Mouse (Mus musculus) embryo, embryonic 10 days (tissue): ENCODE results near the gene Fuca1.

Experiments used
- DNase-seq: peaks from one replicate; pipeline ENCODE4 v3.0.0-alpha.2; 2015; ENCODE audit warnings: low spot score

Fuca1 gene

DNA sequence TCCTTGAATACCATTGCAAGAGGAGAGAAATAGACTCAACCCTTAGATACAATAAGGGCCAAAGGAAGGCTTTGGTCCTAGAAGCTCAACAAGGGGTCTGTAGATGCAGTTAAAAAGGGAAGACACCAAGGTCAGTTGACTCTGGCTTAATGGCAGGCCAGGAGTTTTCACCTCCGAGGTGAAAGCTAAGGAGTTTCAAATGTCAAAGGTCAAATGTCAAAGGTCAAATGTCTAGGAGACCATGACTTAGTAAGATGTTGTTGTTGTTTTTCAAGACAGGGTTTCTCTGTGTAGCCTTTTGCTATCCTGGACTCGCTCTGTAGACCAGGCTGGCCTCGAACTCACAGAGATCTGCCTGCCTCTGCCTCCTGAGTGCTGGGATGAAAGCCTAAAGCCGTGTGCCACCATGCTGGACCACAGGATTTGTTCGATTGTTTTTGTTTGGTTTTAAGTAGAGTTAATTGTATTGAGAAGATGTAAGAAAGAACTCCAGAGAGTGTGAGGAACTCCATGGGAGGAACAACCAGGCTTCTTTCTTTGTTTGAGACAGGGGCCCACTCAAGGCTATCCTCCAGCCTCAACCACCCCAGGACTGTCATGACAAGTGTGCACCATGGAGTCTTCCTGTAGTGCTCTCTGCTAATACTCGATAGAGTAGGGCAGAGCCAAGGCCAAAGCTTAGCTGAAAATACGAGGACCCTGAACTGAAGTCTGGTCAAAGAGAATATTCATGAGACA, 31.2 kb upstream of the Fuca1 start:
- DNase-seq, result no peak

DNA sequence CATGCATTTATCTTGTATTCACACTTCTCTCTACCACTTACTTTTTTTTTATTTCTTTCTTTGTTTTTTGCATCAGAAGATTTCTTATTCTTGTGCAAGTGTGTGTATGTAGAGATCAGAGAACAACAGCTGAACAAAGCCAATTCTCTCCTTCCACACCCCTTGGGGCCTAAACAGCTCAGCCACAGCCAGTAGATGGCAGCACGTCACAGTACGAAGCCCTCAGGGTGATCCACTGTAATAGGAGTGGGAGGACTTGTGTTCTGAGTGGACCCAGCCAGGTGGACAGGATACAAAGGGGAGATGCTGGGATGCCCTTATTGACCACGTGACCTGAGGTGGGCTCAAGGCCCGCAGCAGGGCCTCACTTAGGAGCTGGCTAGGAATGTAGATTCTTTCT, 30.7 kb upstream of the Fuca1 start:
- peak; percentile 87 for DNase-seq

DNA sequence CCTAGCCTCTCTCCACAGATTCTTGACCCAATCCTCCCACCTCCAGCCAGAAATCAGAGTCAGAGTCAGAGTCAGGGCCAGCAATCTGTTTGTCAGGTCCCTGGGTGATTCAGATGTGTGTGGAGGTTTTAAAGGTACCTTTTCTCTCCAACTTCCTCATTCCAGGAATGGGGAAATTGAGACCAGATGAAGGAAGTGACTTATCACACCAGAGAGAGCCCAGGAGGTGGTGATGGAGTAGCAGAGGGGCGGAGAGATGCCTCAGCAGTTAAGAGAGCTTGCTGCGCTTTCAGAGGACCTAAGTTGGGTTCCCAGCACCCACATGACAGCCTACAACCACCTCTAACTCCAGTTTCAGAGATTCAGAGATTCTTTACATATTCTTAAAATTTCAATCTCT, 29.0 kb upstream of the Fuca1 start:
- no peak for DNase-seq

- DNase-seq, result no peak
These were observed 27.7 kb upstream of the Fuca1 start for GRCm38 (mm10) chr4:135892884-135893283.

DNA sequence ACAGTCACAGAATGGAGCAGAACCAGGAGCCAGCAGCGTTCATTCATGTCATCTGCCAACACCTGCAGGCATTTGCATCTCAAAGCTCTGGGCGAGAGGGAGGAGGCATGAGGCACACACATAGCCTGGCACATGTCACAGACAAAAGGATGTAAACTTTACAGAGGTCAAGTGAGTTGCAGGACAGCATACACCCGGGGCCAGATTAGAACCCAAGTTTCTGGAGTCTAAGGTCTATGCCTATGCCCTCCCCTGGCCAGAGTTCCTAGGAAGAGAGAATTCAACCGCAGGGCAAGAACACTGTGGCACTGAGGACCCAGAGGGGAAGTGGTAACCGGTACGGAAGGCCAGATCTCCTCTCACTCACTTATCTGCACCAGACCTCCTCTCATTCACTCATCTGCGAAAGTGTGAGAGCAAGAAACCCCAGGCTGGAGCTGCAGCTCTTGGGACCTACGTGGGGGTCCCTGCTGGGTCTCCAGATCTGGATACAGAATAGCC, 25.4 kb upstream of the Fuca1 start, which contains the start of gene Cnr2:
Gene Cnr2, plus strand, starts transcription at position 324 of the 501 bp plus-strand sequence.
- no peak for DNase-seq

DNA sequence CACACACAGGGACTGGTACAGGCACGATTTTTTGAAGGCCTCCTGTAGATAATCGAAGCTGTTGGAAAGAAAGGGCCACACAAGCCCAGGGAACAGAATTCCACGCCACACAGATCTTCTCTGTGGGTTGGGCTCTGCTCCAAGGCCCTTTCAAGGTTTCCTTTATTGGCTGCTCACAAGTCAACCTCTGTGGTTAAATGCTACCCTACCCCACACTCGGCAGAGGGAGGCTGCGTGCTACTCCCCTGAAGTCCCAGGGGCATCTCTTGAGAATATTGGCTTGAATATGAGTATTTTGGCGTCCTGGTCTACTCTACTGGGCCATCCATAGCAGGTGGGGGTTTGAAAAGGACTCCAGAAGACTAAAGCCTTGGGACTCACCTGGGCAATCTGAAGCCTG, 24.4 kb upstream of the Fuca1 start:
- no peak for DNase-seq

GRCm38 (mm10) chr4:135898380-135899049, 22.0 kb upstream of the Fuca1 start:
- peak; percentile 36 for DNase-seq

- DNase-seq, result no peak
These were observed 21.5 kb upstream of the Fuca1 start for GRCm38 (mm10) chr4:135899050-135899448.

- DNase-seq, result no peak
These were observed 20.5 kb upstream of the Fuca1 start for GRCm38 (mm10) chr4:135900008-135900407.

GRCm38 (mm10) chr4:135902606-135903242, 17.8 kb upstream of the Fuca1 start:
- no peak for DNase-seq

DNA sequence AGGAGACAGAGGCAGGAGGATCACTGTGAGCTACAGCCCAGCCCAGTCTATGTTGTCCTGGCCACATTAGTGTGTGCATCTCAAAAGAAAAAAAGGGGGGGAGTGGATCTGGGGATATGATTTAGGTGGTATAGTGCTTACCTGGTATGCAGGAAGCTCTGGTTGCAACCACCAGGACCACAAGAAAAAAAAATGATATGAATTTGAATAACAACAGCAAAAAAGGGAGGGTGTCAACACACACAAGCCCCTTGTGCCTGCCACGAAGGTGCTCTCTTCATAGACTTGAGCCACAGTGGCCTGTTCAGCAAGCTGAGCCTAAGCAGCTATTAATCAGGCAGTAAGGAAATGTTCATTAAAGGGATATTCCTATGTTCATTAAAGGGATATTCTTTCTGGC, 15.7 kb upstream of the Fuca1 start:
- DNase-seq, result no peak

- no peak for DNase-seq
These were observed 13.9 kb upstream of the Fuca1 start for GRCm38 (mm10) chr4:135906633-135907032.

GRCm38 (mm10) chr4:135909326-135910066, 11.0 kb upstream of the Fuca1 start:
- no peak for DNase-seq

DNA sequence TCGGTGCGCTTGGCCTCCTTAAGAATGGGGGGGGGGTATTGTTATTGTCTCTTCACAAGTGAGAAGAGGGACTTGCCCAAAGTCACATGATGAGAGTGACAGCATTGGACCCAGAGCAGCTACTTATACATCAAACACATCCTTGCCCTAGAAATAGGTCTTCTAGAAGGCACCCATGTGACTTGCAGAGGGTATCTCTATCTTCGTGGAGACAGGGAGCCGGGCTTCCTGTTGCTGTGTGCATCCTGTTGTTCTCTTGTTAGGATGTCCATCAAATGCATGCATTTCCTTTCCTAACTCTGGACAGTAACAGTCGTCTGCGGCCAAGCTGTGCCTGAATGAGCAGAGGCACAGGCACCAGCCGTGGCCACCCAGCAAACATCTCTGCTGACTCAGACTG, 9.0 kb upstream of the Fuca1 start:
- no peak for DNase-seq

GRCm38 (mm10) chr4:135912164-135912563, 8.4 kb upstream of the Fuca1 start:
- DNase-seq, result no peak

- DNase-seq, result peak; percentile 30
These were observed 7.7 kb upstream of the Fuca1 start for GRCm38 (mm10) chr4:135912835-135913234.

DNA sequence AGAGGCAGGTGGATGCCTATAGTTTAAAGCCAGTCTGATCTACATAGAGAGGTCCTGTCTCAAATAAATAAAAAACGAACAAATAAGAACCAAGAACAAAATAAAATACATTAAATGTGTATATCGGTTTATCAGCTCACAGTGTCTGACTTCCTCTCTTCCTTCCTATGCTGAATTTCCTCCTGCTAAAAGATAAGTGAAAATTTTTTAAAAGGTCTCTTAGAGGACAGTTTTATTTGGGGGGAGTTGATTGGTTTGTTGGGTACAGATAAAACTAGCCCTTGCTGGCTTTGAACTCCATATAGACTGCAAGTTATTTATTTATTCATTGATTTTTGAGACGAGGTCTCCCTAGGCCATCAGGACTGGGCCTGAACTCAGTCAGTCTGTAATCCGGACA, 7.1 kb upstream of the Fuca1 start:
- no peak for DNase-seq

GRCm38 (mm10) chr4:135918635-135919279, 1.8 kb upstream of the Fuca1 start:
- DNase-seq, result no peak

DNA sequence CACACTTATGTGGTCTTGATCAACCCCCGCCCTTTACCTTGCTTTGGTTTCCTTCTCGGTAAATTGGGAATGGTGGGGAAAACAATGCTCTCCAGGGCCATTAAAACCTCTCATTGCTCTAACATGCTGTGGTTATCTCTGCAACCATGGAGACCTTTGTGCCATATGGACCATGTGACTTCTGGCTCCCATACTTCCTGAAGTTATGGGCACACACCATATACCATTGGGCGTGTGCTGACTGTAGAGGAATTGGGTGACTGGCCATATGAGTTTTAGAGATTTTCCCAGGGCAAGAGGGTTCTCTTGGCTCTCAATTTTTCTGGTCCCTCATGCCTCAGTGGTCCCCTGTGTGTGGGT, 1.3 kb upstream of the Fuca1 start:
- no peak for DNase-seq

DNA sequence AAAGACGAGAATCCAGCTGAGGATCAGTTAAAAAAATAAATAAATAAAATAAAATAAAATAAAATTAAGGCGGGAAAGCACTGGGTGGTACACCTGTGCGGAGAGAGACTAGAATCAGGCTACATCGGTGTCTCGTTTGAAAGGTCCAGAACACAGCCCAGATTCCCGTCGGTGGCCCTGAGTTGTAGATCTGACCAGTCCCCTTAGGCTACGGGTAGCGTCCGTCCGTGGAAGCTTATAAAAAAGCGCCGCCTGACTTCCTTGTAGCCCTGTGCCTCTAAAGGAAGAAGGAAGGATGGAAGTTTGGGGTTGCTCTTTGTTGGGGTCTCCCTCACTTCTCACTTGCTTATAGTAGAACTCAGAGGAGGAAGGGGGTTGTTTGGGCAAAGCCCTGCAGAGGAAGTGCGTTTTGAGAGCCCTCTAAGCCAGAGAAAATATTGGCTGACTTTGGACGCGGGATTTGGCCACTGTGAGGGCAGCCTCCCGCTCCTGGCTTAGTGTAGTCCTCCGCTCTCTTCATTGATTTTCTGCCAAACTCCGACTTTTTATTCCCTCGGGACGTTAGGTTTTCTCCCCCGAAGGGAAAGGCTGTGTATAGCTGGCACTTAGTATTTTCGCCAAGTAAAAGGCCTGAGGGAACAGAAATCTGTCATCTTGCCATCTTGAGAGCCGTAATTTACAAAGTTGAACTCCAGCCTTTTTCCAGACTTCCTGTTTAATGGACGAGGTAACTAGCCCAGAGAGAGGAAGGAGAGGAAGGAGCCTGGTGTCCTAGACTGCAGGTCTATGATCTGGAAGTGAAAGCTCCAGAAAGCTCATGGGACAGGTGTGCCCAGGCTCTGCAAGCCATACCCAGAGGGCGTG, 954 bp downstream of the Fuca1 start:
- DNase-seq, result peak; percentile 14

GRCm38 (mm10) chr4:135922190-135922589, 1.7 kb downstream of the Fuca1 start:
- no peak for DNase-seq
